Mouse (Mus musculus): ENCODE data around the gene Maats1. TPM values are rescaled to one million over a fixed set of nuclear protein-coding genes. Genes with fewer than 3 reads are reported as not detected.
A peak's percentile ranks its signal among the peaks of the same experiment; 100 is the strongest.

The Maats1 gene
- polyA plus RNA-seq, 1 experiment = 0.16 TPM

DNA sequence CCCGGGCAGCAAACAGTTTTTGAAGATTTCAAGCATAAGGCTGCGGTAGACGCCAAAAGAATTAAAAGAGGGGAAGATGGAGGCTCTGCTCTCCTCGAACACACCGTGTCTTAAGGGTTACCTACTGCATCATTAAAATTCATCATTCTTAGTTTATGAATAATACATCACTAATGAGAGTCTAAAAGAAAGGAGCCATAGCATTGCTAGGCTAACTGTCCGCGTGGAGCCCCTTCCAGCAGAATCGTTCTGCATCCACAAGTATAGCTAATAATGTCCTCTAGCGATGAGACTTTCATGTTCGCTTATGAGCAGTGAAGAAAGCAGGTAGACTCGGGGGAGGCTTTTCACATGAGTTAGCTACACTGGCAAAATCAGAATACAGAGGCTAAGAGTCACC is 33.7 kb downstream of the Maats1 start:
- TF ChIP-seq POLR2A (IDR thresholded peaks at IDR 0.05; ENCODE audit: low read depth, low read length) (no peak), CTCF (IDR thresholded peaks at IDR 0.05; ENCODE audit: extremely low read depth, insufficient read length, insufficient replicate concordance, low read depth, low read length) (no peak)
- H3K27me3 ChIP-seq (ENCODE audit: control insufficient read depth, insufficient read depth, low read length) = no peaks in the 10 kb centered on the region
- no peak overlapping the region for H3K27ac ChIP-seq (ENCODE audit: insufficient read depth, low read depth, low read length)
- no peak overlapping the region for H3K4me3 ChIP-seq (ENCODE audit: low read depth, low read length)
- H3K36me3 ChIP-seq (ENCODE audit: control insufficient read depth, insufficient read depth, low read length) = no peaks in the 10 kb centered on the region
- 0 out of 2 replicates have a peak, but pooled peaks cover 2% of the 10 kb centered on the region for H3K4me1 ChIP-seq (ENCODE audit: control insufficient read depth, insufficient read depth, insufficient read length, low read length)
- 90% methylated on average over 11 of the region's 11 CpGs for WGBS

DNA sequence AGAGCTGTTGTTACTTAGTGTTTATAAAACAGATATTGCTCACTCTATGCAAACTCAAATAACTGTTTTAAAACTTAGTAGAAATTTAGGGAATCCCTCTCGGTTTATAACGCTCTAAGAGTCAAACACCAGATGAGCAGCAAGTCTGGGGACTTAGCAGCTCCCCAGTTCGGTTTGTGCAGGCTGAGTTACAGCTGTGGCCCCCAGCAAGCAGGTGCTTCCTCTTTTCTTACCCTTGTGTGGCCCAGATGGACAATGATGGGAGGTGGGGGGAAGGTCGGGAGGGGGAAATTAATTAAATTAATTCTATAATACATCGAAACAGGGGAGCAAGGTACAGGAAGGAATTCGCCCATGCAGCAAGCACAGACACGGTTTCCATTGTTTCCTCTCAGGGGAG is 34.3 kb downstream of the Maats1 start:
- no peak for TF ChIP-seq CTCF (IDR thresholded peaks at IDR 0.05; ENCODE audit: extremely low read depth, insufficient read length, insufficient replicate concordance, low read depth, low read length)
- no peak for TF ChIP-seq POLR2A (IDR thresholded peaks at IDR 0.05; ENCODE audit: low read depth, low read length)
- H3K27me3 ChIP-seq (ENCODE audit: control insufficient read depth, insufficient read depth, low read length) = no peaks in the 10 kb centered on the region
- WGBS = 73% methylated on average over 7 of the region's 7 CpGs
- no peak overlapping the region for H3K27ac ChIP-seq (ENCODE audit: insufficient read depth, low read depth, low read length)
- H3K36me3 ChIP-seq (ENCODE audit: control insufficient read depth, insufficient read depth, low read length) = no peaks in the 10 kb centered on the region
- no peak overlapping the region for H3K4me3 ChIP-seq (ENCODE audit: low read depth, low read length)
- H3K4me1 ChIP-seq (ENCODE audit: control insufficient read depth, insufficient read depth, insufficient read length, low read length) = 0 out of 2 replicates have a peak, but pooled peaks cover 2% of the 10 kb centered on the region

DNA sequence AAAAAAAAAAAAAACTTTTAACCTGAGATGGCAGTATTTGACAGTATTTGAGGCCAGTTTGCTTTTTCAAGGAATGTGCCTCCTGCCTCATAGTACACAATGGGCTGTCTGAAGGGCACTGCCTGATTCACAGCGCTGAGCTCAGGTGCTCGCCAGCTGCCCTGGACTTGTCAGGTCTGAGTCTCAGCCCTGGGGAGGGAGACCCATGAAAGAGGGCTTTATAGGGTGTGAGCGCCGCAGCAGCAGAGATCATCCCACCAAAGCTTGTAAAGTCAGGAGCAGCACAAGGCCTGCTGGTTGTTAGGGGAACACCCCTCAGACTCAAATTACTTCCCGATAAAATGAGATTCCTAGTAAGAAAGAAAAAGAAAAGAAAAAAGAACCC is 34.7 kb downstream of the Maats1 start:
- no peak overlapping the region for H3K27ac ChIP-seq (ENCODE audit: insufficient read depth, low read depth, low read length)
- H3K4me3 ChIP-seq (ENCODE audit: low read depth, low read length) = no peak overlapping the region
- H3K4me1 ChIP-seq (ENCODE audit: control insufficient read depth, insufficient read depth, insufficient read length, low read length) = 0 out of 2 replicates have a peak, but pooled peaks cover 2% of the 10 kb centered on the region
- WGBS = 78% methylated on average over 5 of the region's 5 CpGs
- no peak for TF ChIP-seq POLR2A (IDR thresholded peaks at IDR 0.05; ENCODE audit: low read depth, low read length)
- no peak for TF ChIP-seq CTCF (IDR thresholded peaks at IDR 0.05; ENCODE audit: extremely low read depth, insufficient read length, insufficient replicate concordance, low read depth, low read length)
- no peaks in the 10 kb centered on the region for H3K27me3 ChIP-seq (ENCODE audit: control insufficient read depth, insufficient read depth, low read length)
- no peaks in the 10 kb centered on the region for H3K36me3 ChIP-seq (ENCODE audit: control insufficient read depth, insufficient read depth, low read length)

DNA sequence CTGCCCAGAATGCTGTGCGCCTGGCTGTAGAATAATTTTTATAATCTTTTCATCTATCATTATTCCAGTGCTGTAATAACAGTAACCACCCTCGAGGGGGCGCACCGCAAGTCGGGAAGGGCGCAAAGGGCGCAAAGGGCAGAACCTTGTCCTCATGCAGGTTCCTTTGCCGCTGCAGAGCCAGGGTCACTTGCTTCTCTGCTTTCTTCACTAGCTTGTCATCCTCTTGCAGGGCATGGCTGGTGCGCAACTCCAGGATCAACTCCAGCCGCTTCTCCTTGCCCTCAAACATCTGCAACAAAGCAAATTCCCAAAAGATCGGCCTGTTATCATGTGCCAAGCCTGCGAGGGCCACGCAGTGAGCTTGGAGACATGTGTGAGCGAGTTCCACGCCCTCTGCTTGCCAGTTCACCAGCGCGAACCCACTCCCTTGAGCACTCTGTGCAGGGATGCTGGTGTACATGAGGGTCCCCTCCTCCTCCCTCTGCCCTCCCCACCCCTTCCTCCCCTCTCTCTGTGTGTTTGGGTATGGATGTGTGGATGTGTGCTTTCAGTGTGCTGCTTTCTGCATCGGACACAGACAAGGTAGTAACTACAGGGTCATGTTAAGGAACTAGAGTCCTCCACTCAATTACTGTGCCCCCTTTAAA is 35.2 kb downstream of the Maats1 start:
- TF ChIP-seq CTCF (IDR thresholded peaks at IDR 0.05; ENCODE audit: extremely low read depth, insufficient read length, insufficient replicate concordance, low read depth, low read length) = peak; percentile 66; the same call in 1 of the 2 replicates
- no peak for TF ChIP-seq POLR2A (IDR thresholded peaks at IDR 0.05; ENCODE audit: low read depth, low read length)
- Histone ChIP-seq H3K27me3 (ENCODE audit: control insufficient read depth, insufficient read depth, low read length) (no peaks in the 10 kb centered on the region), H3K4me3 (ENCODE audit: low read depth, low read length) (no peak overlapping the region), H3K4me1 (ENCODE audit: control insufficient read depth, insufficient read depth, insufficient read length, low read length) (0 out of 2 replicates have a peak, but pooled peaks cover 2% of the 10 kb centered on the region), H3K36me3 (ENCODE audit: control insufficient read depth, insufficient read depth, low read length) (no peaks in the 10 kb centered on the region), H3K27ac (ENCODE audit: insufficient read depth, low read depth, low read length) (no peak overlapping the region)
- WGBS = 37% methylated on average over 18 of the region's 18 CpGs

DNA sequence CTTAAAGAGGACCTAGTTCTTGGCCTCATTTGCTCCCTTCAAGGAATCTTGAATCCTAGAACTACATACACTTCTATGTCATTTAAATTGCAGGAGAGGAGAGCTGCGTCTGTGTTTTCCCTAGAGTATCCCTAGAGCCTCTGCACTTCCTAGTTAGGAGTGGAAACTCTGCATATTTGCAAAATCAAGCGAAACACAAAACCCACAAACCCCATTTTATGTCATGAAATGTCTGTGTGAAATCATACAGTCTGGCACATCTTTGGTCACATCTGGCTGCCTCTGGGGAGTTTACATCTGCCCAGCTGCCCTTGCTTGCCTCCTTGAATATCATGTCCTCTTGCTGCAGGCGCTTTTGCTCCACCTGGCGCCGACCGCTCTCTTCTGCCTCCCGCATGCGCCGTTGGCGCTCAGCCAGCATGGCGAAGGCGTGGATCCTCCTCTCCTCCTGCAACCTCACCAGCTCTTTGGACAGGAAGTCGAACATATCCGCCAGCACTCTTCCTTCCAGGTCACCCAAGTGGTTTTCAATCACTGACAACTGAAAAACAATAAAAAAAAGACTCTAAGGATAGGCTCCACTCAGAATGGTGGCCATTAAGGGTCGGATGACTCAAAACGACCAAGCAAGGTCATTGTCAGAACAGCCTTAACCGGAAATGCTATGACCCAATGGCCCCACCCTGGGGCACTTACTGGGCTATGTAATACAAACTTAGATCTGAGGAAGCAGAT is 37.3 kb downstream of the Maats1 start:
- no peaks in the 10 kb centered on the region for H3K36me3 ChIP-seq (ENCODE audit: control insufficient read depth, insufficient read depth, low read length)
- H3K27ac ChIP-seq (ENCODE audit: insufficient read depth, low read depth, low read length) = 0 out of 2 replicates have a peak overlapping the region, but pooled peaks have one; percentile 18
- H3K4me3 ChIP-seq (ENCODE audit: low read depth, low read length) = 0 out of 2 replicates have a peak overlapping the region, but pooled peaks have one; percentile 16
- H3K4me1 ChIP-seq (ENCODE audit: control insufficient read depth, insufficient read depth, insufficient read length, low read length) = 0 out of 2 replicates have a peak, but pooled peaks cover 2% of the 10 kb centered on the region
- TF ChIP-seq CTCF (IDR thresholded peaks at IDR 0.05; ENCODE audit: extremely low read depth, insufficient read length, insufficient replicate concordance, low read depth, low read length) (no peak), POLR2A (IDR thresholded peaks at IDR 0.05; ENCODE audit: low read depth, low read length) (no peak)
- 73% methylated on average over 17 of the region's 17 CpGs for WGBS
- no peaks in the 10 kb centered on the region for H3K27me3 ChIP-seq (ENCODE audit: control insufficient read depth, insufficient read depth, low read length)

DNA sequence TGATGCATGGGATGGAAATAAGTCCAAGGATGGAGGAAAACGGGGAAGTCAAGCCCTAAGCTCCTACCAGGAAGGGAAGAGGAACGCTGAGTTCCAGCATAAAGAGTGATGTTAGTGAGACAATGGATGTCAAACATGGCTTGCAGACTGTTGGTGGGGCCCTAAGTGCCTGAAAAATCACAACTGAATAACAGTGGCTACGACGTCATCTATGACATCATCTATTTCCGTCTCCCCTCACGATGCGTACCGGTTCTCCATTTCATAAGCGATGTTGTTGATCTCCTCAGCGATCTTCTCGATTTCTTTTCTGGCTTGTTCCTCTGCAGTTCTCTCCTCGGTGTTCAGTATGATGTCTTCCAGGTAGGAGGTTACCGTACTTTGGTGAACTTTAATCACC is 39.6 kb downstream of the Maats1 start:
- WGBS = 91% methylated on average over 13 of the region's 13 CpGs
- no peak for TF ChIP-seq POLR2A (IDR thresholded peaks at IDR 0.05; ENCODE audit: low read depth, low read length)
- Histone ChIP-seq H3K27ac (ENCODE audit: insufficient read depth, low read depth, low read length) (no peak overlapping the region), H3K27me3 (ENCODE audit: control insufficient read depth, insufficient read depth, low read length) (no peaks in the 10 kb centered on the region), H3K4me3 (ENCODE audit: low read depth, low read length) (no peak overlapping the region), H3K36me3 (ENCODE audit: control insufficient read depth, insufficient read depth, low read length) (no peaks in the 10 kb centered on the region), H3K4me1 (ENCODE audit: control insufficient read depth, insufficient read depth, insufficient read length, low read length) (peaks cover 9% of the 10 kb centered on the region; the same call in 1 of the 2 replicates)

DNA sequence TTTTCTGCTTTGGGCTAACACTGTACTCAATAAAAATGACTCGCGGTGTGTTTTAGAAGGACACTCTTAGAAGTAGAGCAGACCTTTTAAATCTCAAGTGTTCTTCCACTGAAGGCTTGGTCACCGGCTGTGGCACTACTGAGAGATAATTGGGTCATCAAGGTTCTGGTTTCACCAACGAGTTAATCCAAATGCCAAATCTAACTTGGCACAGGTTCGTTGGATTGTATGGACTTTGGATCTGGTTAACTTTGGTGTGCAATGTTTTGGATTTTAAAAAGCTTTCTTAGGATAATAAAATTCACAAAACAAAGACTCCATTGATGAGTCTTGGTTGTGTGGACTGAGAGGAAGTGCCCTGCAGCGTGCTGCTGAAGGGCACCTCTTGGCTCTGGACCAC is 43.5 kb downstream of the Maats1 start:
- TF ChIP-seq POLR2A (IDR thresholded peaks at IDR 0.05; ENCODE audit: low read depth, low read length) (no peak), CTCF (IDR thresholded peaks at IDR 0.05; ENCODE audit: extremely low read depth, insufficient read length, insufficient replicate concordance, low read depth, low read length) (no peak)
- 28% methylated on average over 6 of the region's 6 CpGs for WGBS
- Histone ChIP-seq H3K27me3 (ENCODE audit: control insufficient read depth, insufficient read depth, low read length) (no peaks in the 10 kb centered on the region), H3K4me1 (ENCODE audit: control insufficient read depth, insufficient read depth, insufficient read length, low read length) (peaks cover 10% of the 10 kb centered on the region; the same call in 1 of the 2 replicates), H3K27ac (ENCODE audit: insufficient read depth, low read depth, low read length) (peak overlapping the region; percentile 38; the same call in 1 of the 2 replicates), H3K4me3 (ENCODE audit: low read depth, low read length) (no peak overlapping the region), H3K36me3 (ENCODE audit: control insufficient read depth, insufficient read depth, low read length) (no peaks in the 10 kb centered on the region)
